Mouse (Mus musculus) Patski (cell line): ENCODE results near the gene Wfdc11. TPM values are rescaled to one million over a fixed set of nuclear protein-coding genes. Genes with fewer than 3 reads are reported as not detected.
"Not testable (repeated sequence)": the region's sequence is repeated elsewhere in the genome, so short reads cannot be mapped to it uniquely, and the experiment has no call there.

Experiments used
- ATAC-seq: fragments of 100-300 bp; one replicate; pipeline ENCODE4 v1.8.0; 2021
- CTCF ChIA-PET: fragments of 350-600 bp; sonication (Branson Sonifier 250); formaldehyde crosslinking; loops from one replicate; lab custom pipeline; 2022; ENCODE audit warnings: inconsistent platforms; lab: Charles Lee
- POLR2A ChIA-PET: fragments of 350-600 bp; sonication (Branson Sonifier 250); formaldehyde crosslinking; loops from one replicate; lab custom pipeline; 2022; ENCODE audit warnings: antibody characterized with exemption, inconsistent platforms; lab: Charles Lee
- DNase-seq: peaks from one replicate; pipeline ENCODE4 v3.0.0-alpha.2; 2011; ENCODE audit warnings: low read depth, low spot score
- H3K27me3 ChIP-seq: fragments of 371-371 bp; one replicate; pipeline ENCODE4 v1.5.1; 2021
- CTCF ChIP-seq: fragments of 100-300 bp; IDR thresholded peaks from one replicate; pipeline ENCODE4 v1.5.1; 2021
- in situ Hi-C: fragments of 300-500 bp; cut with MboI; formaldehyde crosslinking; loops from 3 replicates; pipeline ENCODE4 v1.11.1; 2018; ENCODE audit warnings: low pct_unique_long_range_greater_than_20kb, mixed read lengths
- polyA plus RNA-seq: library from polyadenylated mRNA; unstranded; gene quantifications from one replicate; pipeline ENCODE4 v1.2.3, GENCODE M21; 2021

Gene Wfdc11
- polyA plus RNA-seq, 1 experiment from 2014 or later: not detected

DNA sequence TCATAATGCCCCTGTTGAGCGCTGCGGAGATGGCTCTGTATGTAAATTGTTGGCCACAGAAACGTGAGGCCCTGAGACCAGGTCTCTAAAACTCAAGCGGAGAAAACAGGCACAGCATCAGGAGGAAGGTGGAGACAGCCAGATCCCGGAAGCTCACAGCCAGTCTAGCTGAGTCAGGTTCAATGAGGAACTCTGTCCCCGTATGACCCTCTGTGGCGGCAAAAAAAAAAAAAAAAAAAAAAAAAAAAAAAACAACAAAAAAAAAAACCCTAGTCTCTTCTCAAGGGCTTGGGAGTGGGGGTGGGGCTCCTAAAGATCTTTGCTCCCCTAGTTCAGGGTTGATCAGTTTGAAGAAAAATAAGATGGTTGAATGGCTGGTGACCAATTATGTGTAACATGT is 32.8 kb downstream of the Wfdc11 start:
- in situ Hi-C loops: no loop called here
- no peak for TF ChIP-seq CTCF
- no peaks in the 10 kb centered on the region for H3K27me3 ChIP-seq
- no peak for ATAC-seq
- no peak for DNase-seq
- CTCF ChIA-PET: interaction anchor here (1.3 kb wide), 1 partner anchor 15 kb away, joined by 3 read pairs; the partner anchor contains the start of genes Wfdc10 and Wfdc9
- POLR2A ChIA-PET: no interaction called here

DNA sequence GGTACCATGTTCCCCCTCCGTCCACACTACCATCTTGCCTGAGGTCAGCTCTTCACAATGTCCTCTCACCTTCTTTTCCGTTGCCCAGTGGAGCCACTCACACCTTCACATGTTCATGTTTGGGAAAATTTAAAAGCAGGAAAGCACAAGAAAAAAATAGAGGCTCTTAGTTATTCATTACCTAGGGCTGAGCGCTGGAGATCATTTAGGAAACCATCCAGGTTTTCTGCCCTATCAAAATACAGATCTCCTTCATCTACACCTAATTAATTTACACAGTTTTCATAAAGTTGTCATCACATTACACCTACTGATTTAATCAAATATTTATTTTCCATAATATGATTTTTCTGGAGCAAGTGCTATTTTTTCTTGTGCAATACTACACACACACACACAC is 35.2 kb downstream of the Wfdc11 start, which contains the start of gene Wfdc16:
Wfdc16 (minus strand) TSS at position 101 of the 400 bp plus-strand sequence.
- DNase-seq (no peak), ATAC-seq (no peak)
- in situ Hi-C loops: no loop called here
- no peak for TF ChIP-seq CTCF
- ChIA-PET POLR2A (no interaction called here), CTCF (no interaction called here)
- no peaks in the 10 kb centered on the region for H3K27me3 ChIP-seq

DNA sequence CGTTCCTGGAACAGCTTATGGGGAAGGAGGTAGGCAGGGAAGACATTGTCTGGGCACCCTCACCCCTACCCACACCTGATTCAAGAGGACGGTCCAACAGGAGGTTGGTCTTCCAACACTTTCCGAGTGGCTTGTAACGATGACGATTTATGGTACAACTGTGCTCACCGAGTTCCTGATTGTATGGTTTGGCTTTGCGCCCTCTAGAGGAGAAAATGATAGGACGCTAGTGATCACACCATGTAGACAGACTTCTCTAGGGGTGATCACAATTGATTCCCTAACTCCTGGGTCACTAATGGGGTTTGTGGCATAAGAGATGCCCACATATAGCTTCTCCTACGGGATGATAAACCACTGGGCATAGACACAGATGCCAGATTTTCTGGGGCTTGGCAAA is 38.6 kb downstream of the Wfdc11 start:
- ATAC-seq (no peak), DNase-seq (no peak)
- CTCF ChIA-PET: interaction anchor here (0.9 kb wide), 1 partner anchor 13 kb away, joined by 3 read pairs; no protein-coding TSS in a partner anchor
- peak; percentile 28 for TF ChIP-seq CTCF
- POLR2A ChIA-PET: no interaction called here
- in situ Hi-C loops: no loop called here
- peaks cover 7% of the 10 kb centered on the region for H3K27me3 ChIP-seq

DNA sequence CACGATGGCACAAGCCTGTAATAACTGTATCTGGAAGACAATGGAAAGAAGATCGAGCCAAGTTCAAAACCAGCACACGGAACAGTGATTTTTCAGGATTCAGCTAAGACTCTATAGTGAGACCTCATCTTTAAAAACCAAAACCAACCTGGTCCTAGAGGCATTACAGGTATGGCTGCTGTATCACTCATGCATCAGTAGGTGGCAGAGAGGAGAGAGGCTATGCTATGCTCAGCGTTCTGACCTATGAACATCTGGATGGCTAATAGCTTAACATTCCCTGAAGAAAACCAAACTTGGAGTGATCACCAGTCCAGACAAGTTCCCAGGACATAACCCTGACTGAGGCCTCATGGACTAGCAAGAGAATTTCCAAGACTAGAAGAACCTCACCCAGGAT is 52.1 kb downstream of the Wfdc11 start:
- ChIA-PET POLR2A (interaction anchor here (0.6 kb wide), 1 partner anchor 41 kb away, joined by 3 read pairs; no protein-coding TSS in a partner anchor), CTCF (no interaction called here)
- H3K27me3 ChIP-seq: peaks cover 11% of the 10 kb centered on the region
- no peak for DNase-seq
- no peak for TF ChIP-seq CTCF
- in situ Hi-C loops: no loop called here
- no peak for ATAC-seq

DNA sequence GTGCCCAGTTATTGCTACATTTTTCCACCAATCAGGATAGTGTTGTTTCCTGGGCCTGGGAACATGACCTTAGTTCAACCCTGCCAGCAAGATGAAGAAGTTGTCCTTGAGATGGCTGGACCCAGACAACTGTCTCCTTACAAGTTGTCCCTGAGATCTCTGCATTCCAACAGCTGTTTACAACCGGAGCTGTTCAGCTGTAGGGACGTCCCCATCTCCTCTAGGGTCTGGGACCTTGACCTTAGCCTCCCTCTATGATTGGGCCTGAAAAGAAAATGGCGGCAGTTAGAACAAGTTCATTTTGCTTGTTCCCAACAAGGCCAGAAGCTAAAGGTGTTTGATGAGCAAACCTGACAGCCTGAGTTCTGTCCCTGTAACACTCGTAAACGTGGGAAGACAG is 54.8 kb downstream of the Wfdc11 start:
- CTCF ChIA-PET: interaction anchor here (1.4 kb wide), 1 partner anchor 10 kb away, joined by 6 read pairs; no protein-coding TSS in a partner anchor
- POLR2A ChIA-PET: no interaction called here
- peaks cover 4% of the 10 kb centered on the region for H3K27me3 ChIP-seq
- in situ Hi-C loops: no loop called here
- DNase-seq (no peak), ATAC-seq (no peak)
- no peak for TF ChIP-seq CTCF

DNA sequence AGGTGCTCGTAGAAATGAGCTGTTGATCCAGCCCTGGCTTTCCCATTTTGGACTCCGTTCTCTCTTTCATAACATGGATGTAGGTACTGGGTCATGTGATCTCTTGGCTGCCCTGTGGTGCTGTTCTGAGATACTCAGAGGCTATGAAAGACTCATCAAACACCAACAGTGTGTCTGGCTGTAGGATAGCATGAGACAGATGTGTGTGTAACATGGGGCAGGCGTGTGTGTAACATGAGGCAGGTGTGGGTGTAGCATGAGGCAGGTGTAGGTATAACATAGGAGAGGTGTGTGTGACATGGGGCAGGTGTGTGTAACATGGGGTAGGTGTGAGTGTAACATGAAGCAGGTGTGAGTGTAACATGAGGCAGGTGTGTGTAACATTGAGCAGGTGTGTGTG is 58.5 kb downstream of the Wfdc11 start:
- no peak for TF ChIP-seq CTCF
- in situ Hi-C loops: no loop called here
- ChIA-PET POLR2A (no interaction called here), CTCF (no interaction called here)
- ATAC-seq (no peak), DNase-seq (no peak)
- no peaks in the 10 kb centered on the region for H3K27me3 ChIP-seq

DNA sequence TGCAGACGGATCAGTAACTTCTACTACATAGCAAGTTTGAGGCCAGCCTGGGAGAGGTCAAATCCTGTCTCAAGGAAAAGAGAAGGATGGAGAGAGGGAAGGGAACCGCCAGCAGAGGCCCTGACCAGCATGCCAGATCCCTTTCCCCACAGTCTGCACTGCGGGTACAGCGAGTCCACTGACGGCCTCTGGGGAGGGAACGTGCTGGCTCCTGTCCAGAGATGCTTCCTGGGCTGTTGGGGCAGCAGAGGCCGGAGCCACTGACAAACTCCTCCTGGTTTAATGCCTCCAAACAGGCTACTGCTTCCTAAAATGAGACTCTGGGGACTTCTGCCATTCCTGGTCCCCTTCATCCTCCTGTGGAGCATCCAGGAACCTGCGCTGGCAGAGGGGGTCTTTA is 60.4 kb downstream of the Wfdc11 start, which contains the start of the genes Wfdc6b and Wfdc8:
Wfdc6b (plus strand) TSS at position 52 of the 400 bp plus-strand sequence.
Wfdc8 (minus strand) TSS at position 156 of the 400 bp plus-strand sequence.
- POLR2A ChIA-PET, CTCF ChIA-PET, DNase-seq, in situ Hi-C loops, ATAC-seq, H3K27me3 ChIP-seq: not testable (repeated sequence)

Other genes with a start within 250 kb of the Wfdc11 start
- gene Sdc4, start 230.2 kb downstream of the Wfdc11 start, polyA plus RNA-seq: 672 TPM
- gene Sys1, start 217.1 kb downstream of the Wfdc11 start, polyA plus RNA-seq: 55.1 TPM
- gene Gm20458, start 213.1 kb downstream of the Wfdc11 start, polyA plus RNA-seq: 18.5 TPM
- 0.39 TPM for gene Trp53tg5, start 200.4 kb downstream of the Wfdc11 start, polyA plus RNA-seq
- gene Dbndd2, start 188.0 kb downstream of the Wfdc11 start, polyA plus RNA-seq: 48.8 TPM
- 136 TPM for gene Pigt, start 176.6 kb downstream of the Wfdc11 start, polyA plus RNA-seq
- 0.15 TPM for gene Wfdc2, start 111.7 kb downstream of the Wfdc11 start, polyA plus RNA-seq
- not detected for gene Spint3, start 100.6 kb downstream of the Wfdc11 start, polyA plus RNA-seq
- gene Wfdc6a, start 88.6 kb downstream of the Wfdc11 start, polyA plus RNA-seq: not detected
- not detected for gene Eppin, start 80.5 kb downstream of the Wfdc11 start, polyA plus RNA-seq
- gene Wfdc6b, start 60.6 kb downstream of the Wfdc11 start, polyA plus RNA-seq: not detected
- not detected for gene Wfdc8, start 60.5 kb downstream of the Wfdc11 start, polyA plus RNA-seq
- gene Wfdc16, start 35.3 kb downstream of the Wfdc11 start, polyA plus RNA-seq: not detected
- not detected for gene Wfdc10, start 18.0 kb downstream of the Wfdc11 start, polyA plus RNA-seq
- gene Wfdc9, start 17.5 kb downstream of the Wfdc11 start, polyA plus RNA-seq: not detected
- gene Wfdc13, start 11.0 kb upstream of the Wfdc11 start, polyA plus RNA-seq: not detected
- not detected for gene Spint4, start 24.4 kb upstream of the Wfdc11 start, polyA plus RNA-seq
- not detected for gene Spint5, start 41.2 kb upstream of the Wfdc11 start, polyA plus RNA-seq
- gene Wfdc3, start 71.8 kb upstream of the Wfdc11 start, polyA plus RNA-seq: 0.47 TPM
- gene Dnttip1, start 71.9 kb upstream of the Wfdc11 start, polyA plus RNA-seq: 49.8 TPM
- 106 TPM for gene Ube2c, start 95.8 kb upstream of the Wfdc11 start, polyA plus RNA-seq
- 0.18 TPM for gene Tnnc2, start 105.9 kb upstream of the Wfdc11 start, polyA plus RNA-seq
- 50.3 TPM for gene Snx21, start 111.7 kb upstream of the Wfdc11 start, polyA plus RNA-seq
- gene Acot8, start 130.8 kb upstream of the Wfdc11 start, polyA plus RNA-seq: 23.3 TPM
- 6.8 TPM for gene Zswim3, start 131.0 kb upstream of the Wfdc11 start, polyA plus RNA-seq
- gene Zswim1, start 148.6 kb upstream of the Wfdc11 start, polyA plus RNA-seq: 13.2 TPM
- 0.14 TPM for gene Spata25, start 154.4 kb upstream of the Wfdc11 start, polyA plus RNA-seq
- gene Ctsa, start 158.8 kb upstream of the Wfdc11 start, polyA plus RNA-seq: 479 TPM
- 2.6 TPM for gene Neurl2, start 159.4 kb upstream of the Wfdc11 start, polyA plus RNA-seq
- 9.4 TPM for gene Pltp, start 183.6 kb upstream of the Wfdc11 start, polyA plus RNA-seq
- 38.7 TPM for gene Pcif1, start 205.2 kb upstream of the Wfdc11 start, polyA plus RNA-seq
- gene Zfp335, start 237.7 kb upstream of the Wfdc11 start, polyA plus RNA-seq: 19.0 TPM